Mouse (Mus musculus) stomach, postnatal 0 days (tissue): ENCODE measurements at regions not wholly inside any gene's neighbourhood (a gene's known extent, or its start where the extent isn't known, plus 50 kb on each side); places are given as distances from the start of the nearest gene placed in this dataset.

Experiments used
- ATAC-seq: fragments of 200-750 bp; cut with Nextera tagmentation; 2 replicates; pipeline ENCODE4 v1.8.0; 2017; ENCODE audit not compliant: low FRiP score, low TSS enrichment
- DNase-seq: peaks from one replicate; pipeline ENCODE4 v3.0.0-alpha.2; 2016; ENCODE audit warnings: low spot score
- H3K27ac ChIP-seq: fragments of 300-500 bp; sonication (generic); replicated peaks from 2 replicates; pipeline ENCODE4 v1.5.1; 2014; ENCODE audit warnings: mild to moderate bottlenecking, control low read depth
- H3K27me3 ChIP-seq: fragments of 300-500 bp; sonication (generic); 2 replicates; pipeline ENCODE4 v1.6.1; 2014; ENCODE audit warnings: low read length; ENCODE audit not compliant: control insufficient read depth, insufficient read depth
- H3K36me3 ChIP-seq: fragments of 300-500 bp; sonication (generic); 2 replicates; pipeline ENCODE4 v1.6.1; 2014; ENCODE audit warnings: low read length, mixed read lengths; ENCODE audit not compliant: control insufficient read depth, insufficient read depth
- H3K4me1 ChIP-seq: fragments of 300-500 bp; sonication (generic); replicated peaks from 2 replicates; pipeline ENCODE4 v1.6.1; 2014; ENCODE audit warnings: antibody characterized with exemption; ENCODE audit not compliant: control insufficient read depth, insufficient read depth
- H3K4me2 ChIP-seq: fragments of 300-500 bp; sonication (generic); replicated peaks from 2 replicates; pipeline ENCODE4 v1.6.1; 2014; ENCODE audit warnings: low read depth, mild to moderate bottlenecking, control low read depth, moderate library complexity
- H3K4me3 ChIP-seq: fragments of 300-500 bp; sonication (generic); 2 replicates; pipeline ENCODE4 v1.5.1; 2014; ENCODE audit warnings: low read depth, low read length, control low read depth
- H3K9ac ChIP-seq: fragments of 300-500 bp; sonication (generic); 2 replicates; pipeline ENCODE4 v1.6.1; 2014; ENCODE audit warnings: mild to moderate bottlenecking, low read length, control low read depth, mixed read lengths
- H3K9me3 ChIP-seq: fragments of 300-500 bp; sonication (generic); 2 replicates; pipeline ENCODE4 v1.6.1; 2016; ENCODE audit warnings: low read length; ENCODE audit not compliant: control insufficient read depth
- CTCF ChIP-seq: IDR thresholded peaks from 2 replicates; pipeline ENCODE4 v1.5.1; 2016; ENCODE audit warnings: antibody characterized with exemption, low read depth, mild to moderate bottlenecking, moderate library complexity
- EP300 ChIP-seq: optimal IDR thresholded peaks from 2 replicates; pipeline ENCODE3; 2016; ENCODE audit warnings: antibody characterized with exemption
- WGBS: fragments of 180-500 bp; shearing (Covaris S2); extraction: QIAGEN DNeasy Blood & Tissue Kit; methylation state at CpG from one replicate; pipeline ENCODE4 v1.1.7; 2014; 5-methylcytosine and 5-hydroxymethylcytosine counted together

GRCm38 (mm10) chr12:77642336-77642735, 404.4 kb downstream of the Fut8 start:
- H3K4me1 ChIP-seq: no peaks in the 10 kb centered on the region
- ATAC-seq (no peak), DNase-seq (no peak)
- TF ChIP-seq CTCF: no peak
- no peak for TF ChIP-seq EP300
- H3K4me3 ChIP-seq: no peak overlapping the region
- H3K9ac ChIP-seq: no peak overlapping the region
- no peaks in the 10 kb centered on the region for H3K36me3 ChIP-seq
- H3K27ac ChIP-seq: no peak overlapping the region
- 43% methylated on average over 4 of the region's 4 CpGs for WGBS
- H3K27me3 ChIP-seq: no peaks in the 10 kb centered on the region
- H3K4me2 ChIP-seq: no peak overlapping the region
- no peaks in the 10 kb centered on the region for H3K9me3 ChIP-seq

- Histone ChIP-seq H3K27me3 (no peaks in the 10 kb centered on the region), H3K4me2 (no peak overlapping the region), H3K4me3 (no peak overlapping the region), H3K9ac (no peak overlapping the region), H3K27ac (no peak overlapping the region), H3K9me3 (no peaks in the 10 kb centered on the region), H3K36me3 (no peaks in the 10 kb centered on the region), H3K4me1 (no peaks in the 10 kb centered on the region)
- no peak for TF ChIP-seq CTCF
- no peak for TF ChIP-seq EP300
- 49% methylated on average over 3 of the region's 3 CpGs for WGBS
- DNase-seq: no peak
- no peak for ATAC-seq
Observed at GRCm38 (mm10) chr12:77647841-77648240, 409.9 kb downstream of the Fut8 start.

DNA sequence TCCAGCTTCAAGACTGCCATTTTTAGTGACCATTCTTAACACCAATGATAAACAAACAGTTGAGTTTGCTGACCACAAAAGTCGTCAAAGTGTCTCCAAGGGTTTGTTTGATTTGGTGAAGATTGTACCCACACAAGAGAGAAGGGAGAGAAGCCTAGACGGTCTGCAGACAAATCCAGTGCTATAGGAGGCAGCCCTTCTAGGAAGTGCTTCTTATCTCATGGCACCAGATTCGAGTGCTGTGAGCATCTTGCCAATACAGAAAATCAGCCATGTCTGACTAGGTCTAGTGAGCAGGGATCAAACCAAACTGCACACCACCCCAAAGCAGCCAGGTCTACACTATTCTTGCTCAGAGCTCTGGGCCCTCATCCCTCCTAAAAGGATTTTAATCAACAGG, 416.4 kb downstream of the Fut8 start:
- ATAC-seq (no peak), DNase-seq (no peak)
- no peak for TF ChIP-seq EP300
- no peak for TF ChIP-seq CTCF
- no peak overlapping the region for H3K9ac ChIP-seq
- no peaks in the 10 kb centered on the region for H3K27me3 ChIP-seq
- H3K27ac ChIP-seq: no peak overlapping the region
- 56% methylated on average over 3 of the region's 3 CpGs for WGBS
- H3K9me3 ChIP-seq: no peaks in the 10 kb centered on the region
- no peaks in the 10 kb centered on the region for H3K4me1 ChIP-seq
- no peak overlapping the region for H3K4me3 ChIP-seq
- H3K36me3 ChIP-seq: no peaks in the 10 kb centered on the region
- no peak overlapping the region for H3K4me2 ChIP-seq

DNA sequence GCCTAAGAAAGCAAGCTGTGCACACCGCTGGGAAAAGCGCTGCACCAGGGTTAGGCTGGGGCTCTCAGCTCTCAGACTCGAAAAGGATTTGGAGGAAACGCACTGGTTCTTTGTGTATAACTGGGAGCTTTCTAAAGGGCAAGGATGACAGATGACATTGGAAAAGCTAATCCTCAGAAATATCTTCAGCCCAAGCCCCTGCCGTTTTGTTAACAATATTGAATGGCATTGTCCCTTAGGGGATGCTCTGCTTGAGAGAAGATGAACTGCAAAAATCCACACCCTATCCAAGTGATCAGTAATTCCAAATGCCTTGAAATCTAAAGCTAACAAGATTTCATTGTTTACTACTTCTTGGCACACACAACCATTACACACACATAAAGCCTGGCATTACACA, 419.1 kb downstream of the Fut8 start:
- Histone ChIP-seq H3K9ac (no peak overlapping the region), H3K4me1 (no peaks in the 10 kb centered on the region), H3K4me2 (no peak overlapping the region), H3K27ac (no peak overlapping the region), H3K9me3 (no peaks in the 10 kb centered on the region), H3K27me3 (no peaks in the 10 kb centered on the region), H3K4me3 (no peak overlapping the region), H3K36me3 (no peaks in the 10 kb centered on the region)
- DNase-seq (no peak), ATAC-seq (no peak)
- WGBS: 48% methylated on average over 5 of the region's 5 CpGs
- TF ChIP-seq CTCF: no peak
- no peak for TF ChIP-seq EP300

DNA sequence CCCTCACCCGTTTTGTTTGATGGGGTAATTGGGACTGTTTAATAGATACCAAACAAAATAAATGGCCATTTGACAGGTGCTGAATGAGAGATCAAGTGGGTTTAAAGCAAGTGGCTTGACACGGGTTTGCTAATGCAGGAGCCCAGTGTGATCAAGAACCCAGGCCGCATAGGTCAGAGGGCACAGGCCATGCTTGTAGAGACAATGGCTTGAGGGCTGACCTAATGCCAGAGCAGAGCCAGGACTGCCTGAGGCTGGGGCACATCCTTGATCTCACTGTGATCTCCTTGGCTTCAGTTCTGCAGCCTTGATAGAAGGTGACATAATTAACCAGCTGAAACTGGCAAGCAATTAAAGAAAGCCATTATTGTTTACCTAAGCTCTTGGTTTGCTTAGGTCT, 420.0 kb downstream of the Fut8 start:
- no peaks in the 10 kb centered on the region for H3K4me1 ChIP-seq
- H3K9me3 ChIP-seq: no peaks in the 10 kb centered on the region
- no peak overlapping the region for H3K4me3 ChIP-seq
- H3K36me3 ChIP-seq: no peaks in the 10 kb centered on the region
- WGBS: 51% methylated on average over 3 of the region's 3 CpGs
- H3K9ac ChIP-seq: no peak overlapping the region
- ATAC-seq: no peak
- H3K27me3 ChIP-seq: no peaks in the 10 kb centered on the region
- H3K27ac ChIP-seq: no peak overlapping the region
- no peak for TF ChIP-seq CTCF
- no peak overlapping the region for H3K4me2 ChIP-seq
- DNase-seq: no peak

DNA sequence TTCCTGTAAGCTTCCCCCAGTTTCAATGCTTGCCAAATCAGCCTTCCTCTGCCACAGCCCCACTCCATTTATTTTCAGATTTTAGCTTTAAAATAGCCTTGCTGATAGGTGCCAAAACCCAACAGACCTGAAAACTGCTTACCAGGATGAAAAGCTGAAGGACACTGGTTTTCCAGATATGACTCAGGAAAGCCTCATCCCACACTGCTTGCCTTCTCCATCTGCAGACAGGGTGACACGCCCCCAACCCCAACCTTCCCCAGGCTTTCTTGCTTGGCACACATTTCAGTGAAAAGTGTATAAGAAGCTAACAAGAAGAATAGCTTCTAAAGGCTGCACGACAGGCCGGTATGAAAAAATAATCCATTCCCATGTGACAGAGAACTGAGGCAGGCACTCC, 425.3 kb downstream of the Fut8 start:
- no peaks in the 10 kb centered on the region for H3K4me1 ChIP-seq
- no peak overlapping the region for H3K4me2 ChIP-seq
- WGBS: 50% methylated on average over 3 of the region's 3 CpGs
- DNase-seq (no peak), ATAC-seq (no peak)
- H3K4me3 ChIP-seq: no peak overlapping the region
- H3K27ac ChIP-seq: no peak overlapping the region
- H3K27me3 ChIP-seq: no peaks in the 10 kb centered on the region
- no peaks in the 10 kb centered on the region for H3K36me3 ChIP-seq
- H3K9ac ChIP-seq: no peak overlapping the region
- no peaks in the 10 kb centered on the region for H3K9me3 ChIP-seq
- TF ChIP-seq EP300: no peak
